Mouse (Mus musculus): Measurements from ENCODE around the gene Gm28729.

GRCm38 (mm10) chr9:96470266-96470974 lies 54.6 kb downstream of the Gm28729 start:
- TF ChIP-seq CTCF (IDR thresholded peaks at IDR 0.05; ENCODE audit: low read depth), result no peak
- no peak for TF ChIP-seq EP300 (IDR thresholded peaks at IDR 0.05; ENCODE audit: low read depth)
